Mouse (Mus musculus) limb, embryonic 13.5 days (tissue): ENCODE measurements around the gene Agap1. TPM values are rescaled to one million over a fixed set of nuclear protein-coding genes. Genes with fewer than 3 reads are reported as not detected.

ENCODE experiments used
- ATAC-seq: fragments of 200-750 bp; cut with Nextera tagmentation; 2 replicates; pipeline ENCODE4 v1.8.0; 2017; ENCODE audit warnings: low read depth, moderate number of reproducible peaks, moderate TSS enrichment; ENCODE audit not compliant: low FRiP score
- H3K27ac ChIP-seq: fragments of 300-500 bp; sonication (generic); 2 replicates; pipeline ENCODE4 v1.5.1; 2015; ENCODE audit warnings: inconsistent platforms, mild to moderate bottlenecking, moderate library complexity
- H3K27me3 ChIP-seq: fragments of 300-500 bp; sonication (generic); 2 replicates; pipeline ENCODE4 v1.6.1; 2015; ENCODE audit warnings: mild to moderate bottlenecking, inconsistent platforms
- H3K36me3 ChIP-seq: fragments of 300-500 bp; sonication (generic); 2 replicates; pipeline ENCODE4 v1.6.1; 2015; ENCODE audit warnings: inconsistent platforms, mild to moderate bottlenecking, moderate library complexity
- H3K4me1 ChIP-seq: fragments of 300-500 bp; sonication (generic); 2 replicates; pipeline ENCODE4 v1.6.1; 2015; ENCODE audit warnings: inconsistent platforms
- H3K4me2 ChIP-seq: fragments of 300-500 bp; sonication (generic); replicated peaks from 2 replicates; pipeline ENCODE4 v1.6.1; 2015; ENCODE audit warnings: inconsistent platforms, mild to moderate bottlenecking, moderate library complexity
- H3K4me3 ChIP-seq: fragments of 300-500 bp; sonication (generic); 2 replicates; pipeline ENCODE4 v1.5.1; 2015; ENCODE audit warnings: moderate library complexity, mild to moderate bottlenecking, inconsistent platforms
- H3K9ac ChIP-seq: fragments of 300-500 bp; sonication (generic); 2 replicates; pipeline ENCODE4 v1.6.1; 2015; ENCODE audit warnings: mild to moderate bottlenecking, inconsistent platforms
- H3K9me3 ChIP-seq: fragments of 300-500 bp; sonication (generic); 2 replicates; pipeline ENCODE4 v1.6.1; 2016; ENCODE audit warnings: inconsistent platforms
- WGBS: fragments of 180-500 bp; shearing (Covaris S2); methylation state at CpG from one replicate; pipeline ENCODE4 v1.1.7; 2015; 5-methylcytosine and 5-hydroxymethylcytosine counted together
- polyA plus RNA-seq: library from polyadenylated mRNA; unstranded; fragments of >200 nt; fragmentation: Nextera tagmentation; extraction: Ambion mirVana; gene quantifications from 2 replicates; pipeline ENCODE4 v1.2.1, GENCODE M21; 2015

The Agap1 gene
- polyA plus RNA-seq, 1 experiment from 2014 or later, result 13.3 TPM

DNA sequence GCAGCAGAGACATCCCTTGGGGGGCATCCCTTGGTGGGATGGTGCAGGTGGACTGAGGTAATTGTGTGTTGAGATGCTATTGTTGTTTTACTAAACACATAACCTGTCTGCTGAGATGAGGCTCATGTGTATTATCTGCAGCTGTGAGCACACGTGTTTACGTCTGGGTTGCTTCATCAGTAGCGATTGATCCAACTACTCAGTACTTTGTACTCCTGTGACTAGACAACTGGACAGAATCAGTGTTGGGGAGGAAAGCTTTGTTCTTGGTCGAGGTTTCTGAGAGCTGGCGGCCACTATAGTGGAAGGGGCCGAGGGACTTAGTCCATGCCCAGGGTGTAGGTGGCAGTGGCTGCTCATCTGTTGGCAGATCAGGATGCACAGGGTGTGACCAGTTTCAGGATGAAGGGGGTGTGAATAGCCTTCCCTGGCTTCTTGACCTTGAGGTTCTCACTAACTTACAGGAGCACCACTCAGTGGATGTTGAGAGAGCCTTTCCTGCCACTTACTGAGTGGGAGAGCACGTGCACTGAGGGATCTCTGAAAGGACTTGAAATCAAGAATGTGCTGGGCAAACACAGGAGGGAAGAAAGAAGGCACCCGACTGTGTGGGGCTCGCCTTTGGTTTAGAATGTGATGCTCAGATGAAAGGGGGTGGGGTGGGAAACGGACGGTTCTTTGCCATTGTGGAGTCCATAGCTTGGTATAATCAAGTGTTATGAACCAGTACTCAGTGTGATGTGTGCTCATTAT, 61.4 kb downstream of the Agap1 start:
- Histone ChIP-seq H3K9me3 (no peaks in the 10 kb centered on the region), H3K27me3 (no peaks in the 10 kb centered on the region), H3K4me2 (no peak overlapping the region), H3K9ac (no peak overlapping the region), H3K36me3 (no peaks in the 10 kb centered on the region), H3K4me3 (no peak overlapping the region), H3K4me1 (peaks cover 70% of the 10 kb centered on the region), H3K27ac (no peak overlapping the region)
- WGBS, result 81% methylated on average over 11 of the region's 11 CpGs
- no peak for ATAC-seq

DNA sequence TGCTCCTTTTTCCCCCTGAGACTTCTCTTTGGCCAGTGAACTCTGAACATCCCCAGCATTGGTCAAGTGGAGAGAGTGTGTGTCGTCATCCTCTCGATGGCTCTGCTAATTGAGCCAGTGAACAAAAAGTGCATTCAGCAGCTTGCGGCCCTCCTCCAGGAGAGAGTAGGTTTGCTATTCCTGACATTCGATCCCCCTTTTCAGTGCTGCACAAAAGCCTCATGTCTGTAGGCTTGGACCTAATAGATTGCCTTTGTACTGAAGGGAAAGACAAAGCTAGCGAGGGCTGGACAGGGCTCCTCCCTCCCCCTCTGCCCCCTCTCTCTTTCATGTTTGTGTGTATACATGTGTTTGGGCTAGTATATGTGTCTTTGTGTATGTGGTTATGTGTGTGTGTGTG, 63.2 kb downstream of the Agap1 start:
- Histone ChIP-seq H3K4me1 (peaks cover 61% of the 10 kb centered on the region), H3K36me3 (no peaks in the 10 kb centered on the region), H3K27ac (peak overlapping the region; percentile 44; the same call in 1 of the 2 replicates), H3K4me3 (no peak overlapping the region), H3K9ac (no peak overlapping the region), H3K27me3 (no peaks in the 10 kb centered on the region), H3K9me3 (no peaks in the 10 kb centered on the region), H3K4me2 (0 out of 2 replicates have a peak overlapping the region, but pooled peaks have one; percentile 17)
- ATAC-seq, result no peak
- 23% methylated on average over 5 of the region's 5 CpGs for WGBS

GRCm38 (mm10) chr1:89519914-89520643, 65.5 kb downstream of the Agap1 start:
- Histone ChIP-seq H3K4me2 (no peak overlapping the region), H3K9ac (no peak overlapping the region), H3K36me3 (no peaks in the 10 kb centered on the region), H3K4me1 (peaks cover 63% of the 10 kb centered on the region), H3K27me3 (no peaks in the 10 kb centered on the region), H3K27ac (no peak overlapping the region), H3K4me3 (no peak overlapping the region), H3K9me3 (no peaks in the 10 kb centered on the region)
- WGBS, result 74% methylated on average over 17 of the region's 17 CpGs
- no peak for ATAC-seq

GRCm38 (mm10) chr1:89521406-89521805, 66.8 kb downstream of the Agap1 start:
- H3K4me3 ChIP-seq, result no peak overlapping the region
- H3K9ac ChIP-seq, result no peak overlapping the region
- H3K9me3 ChIP-seq, result no peaks in the 10 kb centered on the region
- no peaks in the 10 kb centered on the region for H3K36me3 ChIP-seq
- WGBS, result 84% methylated on average over 11 of the region's 11 CpGs
- H3K4me1 ChIP-seq, result peaks cover 74% of the 10 kb centered on the region
- ATAC-seq, result no peak
- no peak overlapping the region for H3K4me2 ChIP-seq
- no peaks in the 10 kb centered on the region for H3K27me3 ChIP-seq
- H3K27ac ChIP-seq, result no peak overlapping the region

DNA sequence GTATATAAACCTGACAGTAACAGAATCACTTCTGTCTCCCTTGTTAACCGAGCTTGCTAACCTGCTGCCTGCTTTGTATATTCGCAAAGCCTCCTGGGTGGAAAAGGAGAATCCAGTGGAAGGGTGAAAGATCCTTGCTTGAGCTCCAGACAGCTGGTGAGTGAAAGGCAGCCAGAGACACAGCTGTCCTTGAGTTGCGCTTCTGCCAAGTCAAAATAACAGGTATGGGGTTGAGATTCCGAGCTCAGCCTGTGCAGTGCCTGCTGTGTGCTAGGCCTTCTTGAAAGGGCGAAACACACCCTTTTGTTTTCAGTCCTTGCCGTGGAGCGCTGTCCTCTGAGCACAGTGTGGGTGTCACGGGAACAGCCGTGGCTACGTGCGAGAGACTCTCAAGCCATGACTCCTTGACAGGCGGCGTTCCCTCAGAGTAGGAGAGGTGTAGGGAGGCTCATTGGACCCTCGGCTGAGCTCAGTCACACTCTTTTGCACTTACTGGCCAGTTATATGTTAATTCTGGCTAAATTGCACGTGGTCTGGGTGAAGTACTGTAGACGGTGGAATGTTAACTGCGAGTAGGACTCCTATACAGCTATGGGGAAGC, 67.4 kb downstream of the Agap1 start:
- H3K4me2 ChIP-seq, result no peak overlapping the region
- WGBS, result 77% methylated on average over 17 of the region's 17 CpGs
- H3K27ac ChIP-seq, result no peak overlapping the region
- H3K9ac ChIP-seq, result no peak overlapping the region
- no peaks in the 10 kb centered on the region for H3K36me3 ChIP-seq
- peaks cover 70% of the 10 kb centered on the region for H3K4me1 ChIP-seq
- H3K9me3 ChIP-seq, result no peaks in the 10 kb centered on the region
- H3K27me3 ChIP-seq, result no peaks in the 10 kb centered on the region
- no peak for ATAC-seq
- H3K4me3 ChIP-seq, result no peak overlapping the region

- WGBS, result 4% methylated on average over 4 of the region's 4 CpGs
- peaks cover 58% of the 10 kb centered on the region for H3K4me1 ChIP-seq
- ATAC-seq, result no peak
- H3K4me2 ChIP-seq, result no peak overlapping the region
- no peak overlapping the region for H3K27ac ChIP-seq
- no peaks in the 10 kb centered on the region for H3K36me3 ChIP-seq
- H3K9ac ChIP-seq, result no peak overlapping the region
- H3K9me3 ChIP-seq, result no peaks in the 10 kb centered on the region
- no peaks in the 10 kb centered on the region for H3K27me3 ChIP-seq
- no peak overlapping the region for H3K4me3 ChIP-seq
Observed at GRCm38 (mm10) chr1:89524369-89524768, 69.8 kb downstream of the Agap1 start.

- Histone ChIP-seq H3K36me3 (no peaks in the 10 kb centered on the region), H3K27me3 (no peaks in the 10 kb centered on the region), H3K4me2 (no peak overlapping the region), H3K4me3 (no peak overlapping the region), H3K4me1 (peaks cover 55% of the 10 kb centered on the region), H3K27ac (no peak overlapping the region), H3K9me3 (no peaks in the 10 kb centered on the region), H3K9ac (no peak overlapping the region)
- 77% methylated on average over 4 of the region's 4 CpGs for WGBS
- ATAC-seq, result no peak
Observed at GRCm38 (mm10) chr1:89524998-89525397, 70.4 kb downstream of the Agap1 start.

DNA sequence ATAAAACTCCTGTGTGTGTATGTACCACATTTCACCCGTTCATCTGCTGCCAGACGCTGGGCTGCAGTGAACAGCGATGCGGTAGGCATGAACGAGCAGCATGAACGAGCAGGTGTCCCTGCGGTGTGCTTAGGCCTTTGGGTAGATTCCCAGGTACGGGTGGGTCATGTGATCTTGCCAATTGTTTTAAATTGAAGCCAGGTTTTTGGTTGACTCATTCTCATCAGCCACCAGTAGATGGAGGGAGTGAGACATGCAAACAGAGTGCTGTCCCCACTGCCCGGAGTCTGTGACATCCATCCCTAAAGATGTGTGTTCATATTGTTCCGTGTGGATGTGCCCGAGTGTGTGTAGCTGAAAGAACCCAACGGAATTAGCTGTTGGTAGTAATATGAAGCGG, 71.2 kb downstream of the Agap1 start:
- no peaks in the 10 kb centered on the region for H3K27me3 ChIP-seq
- H3K9me3 ChIP-seq, result no peaks in the 10 kb centered on the region
- 26% methylated on average over 13 of the region's 13 CpGs for WGBS
- peak; percentile 52; the same call in 1 of the 2 replicates for ATAC-seq
- peaks cover 46% of the 10 kb centered on the region for H3K4me1 ChIP-seq
- 0 out of 2 replicates have a peak overlapping the region, but pooled peaks have one; percentile 27 for H3K4me2 ChIP-seq
- H3K9ac ChIP-seq, result no peak overlapping the region
- no peak overlapping the region for H3K4me3 ChIP-seq
- H3K27ac ChIP-seq, result no peak overlapping the region
- no peaks in the 10 kb centered on the region for H3K36me3 ChIP-seq

DNA sequence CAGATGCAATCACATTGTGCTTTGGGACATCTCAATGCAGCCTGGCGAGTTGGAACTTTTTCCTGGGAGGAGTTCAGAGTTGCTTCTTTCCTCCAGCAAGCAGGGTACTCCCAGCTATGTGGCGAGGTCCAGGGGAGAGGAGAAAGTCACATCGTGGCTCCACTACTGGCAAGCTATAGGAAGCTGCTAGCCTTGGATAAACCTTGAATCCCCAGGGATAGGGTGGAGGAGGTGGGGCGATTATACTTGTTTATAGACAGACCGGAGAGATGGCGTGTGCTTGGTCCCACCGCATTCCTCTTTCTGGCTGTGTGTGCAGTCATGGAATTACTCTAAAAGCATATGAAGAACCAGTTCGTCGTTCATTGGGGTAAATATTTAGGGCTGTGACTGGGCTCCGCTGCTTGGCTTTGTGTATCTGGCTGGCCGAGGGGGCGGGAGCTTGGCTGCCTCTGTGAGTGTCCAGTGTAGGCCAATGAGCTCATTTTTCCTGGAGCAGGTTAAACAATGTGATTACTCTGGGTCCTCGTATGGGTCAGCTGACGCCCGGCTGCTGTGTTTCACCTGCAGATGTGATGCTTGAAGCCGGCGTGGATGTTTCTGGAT, 74.2 kb downstream of the Agap1 start:
- WGBS, result 79% methylated on average over 17 of the region's 17 CpGs
- no peak overlapping the region for H3K27ac ChIP-seq
- H3K27me3 ChIP-seq, result no peaks in the 10 kb centered on the region
- peaks cover 26% of the 10 kb centered on the region for H3K4me1 ChIP-seq
- no peaks in the 10 kb centered on the region for H3K36me3 ChIP-seq
- no peak overlapping the region for H3K4me2 ChIP-seq
- H3K4me3 ChIP-seq, result no peak overlapping the region
- H3K9me3 ChIP-seq, result peaks cover 9% of the 10 kb centered on the region
- no peak overlapping the region for H3K9ac ChIP-seq
- no peak for ATAC-seq

- ATAC-seq, result no peak
- 75% methylated on average over 9 of the region's 9 CpGs for WGBS
- Histone ChIP-seq H3K4me3 (no peak overlapping the region), H3K27ac (no peak overlapping the region), H3K9ac (no peak overlapping the region), H3K27me3 (no peaks in the 10 kb centered on the region), H3K36me3 (no peaks in the 10 kb centered on the region), H3K9me3 (peaks cover 9% of the 10 kb centered on the region), H3K4me2 (no peak overlapping the region), H3K4me1 (peaks cover 34% of the 10 kb centered on the region)
Observed at GRCm38 (mm10) chr1:89533702-89534101, 79.1 kb downstream of the Agap1 start.

DNA sequence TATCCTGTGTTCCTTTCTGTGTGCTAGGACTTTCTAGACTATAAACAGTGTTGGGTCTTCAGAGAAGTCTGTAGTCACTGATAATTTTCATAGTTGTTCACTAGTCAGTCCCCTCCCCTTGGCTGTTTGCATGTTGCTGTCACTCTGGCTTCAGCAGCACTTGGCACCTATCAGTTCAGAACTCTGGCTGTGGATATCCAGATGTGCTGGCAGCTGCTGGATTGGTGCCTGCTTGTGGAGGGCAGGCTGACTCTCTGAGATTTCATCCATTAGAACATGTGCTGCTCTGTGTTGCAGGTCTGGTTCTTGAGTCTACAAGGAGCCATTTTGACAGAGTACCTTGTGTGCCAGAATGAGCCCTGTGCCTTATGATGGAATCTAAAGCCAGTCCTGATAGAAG, 80.6 kb downstream of the Agap1 start:
- Histone ChIP-seq H3K9me3 (peaks cover 9% of the 10 kb centered on the region), H3K27ac (no peak overlapping the region), H3K4me3 (no peak overlapping the region), H3K36me3 (no peaks in the 10 kb centered on the region), H3K27me3 (no peaks in the 10 kb centered on the region), H3K4me1 (peaks cover 36% of the 10 kb centered on the region), H3K9ac (no peak overlapping the region), H3K4me2 (no peak overlapping the region)
- ATAC-seq, result no peak
